Mouse (Mus musculus): ENCODE results near the gene Nr2e1. TPM values are rescaled to one million over a fixed set of nuclear protein-coding genes. Genes with fewer than 3 reads are reported as not detected.
A peak's percentile ranks its signal among the peaks of the same experiment; 100 is the strongest.

The Nr2e1 gene
- total and polyA plus RNA-seq, 2 experiments from 2014 or later: not detected

GRCm38 (mm10) chr10:42582566-42583110 lies 794 bp downstream of the Nr2e1 start:
- peak overlapping the region; percentile 8; the same call in 1 of the 2 replicates for H3K4me2 ChIP-seq (ENCODE audit: low read depth, low read length)
- peaks cover 99% of the 10 kb centered on the region for H3K27me3 ChIP-seq (ENCODE audit: control insufficient read depth, insufficient read depth, low read length)
- H3K36me3 ChIP-seq (replicated peaks; ENCODE audit: control insufficient read depth, insufficient read depth, low read length): no peaks in the 10 kb centered on the region
- WGBS: under 1% methylated on average over 44 of the region's 44 CpGs
- peak overlapping the region; percentile 29 for H3K4me3 ChIP-seq (ENCODE audit: low read depth, low read length)
- ATAC-seq (ENCODE audit: insufficient read depth, low read depth) (no peak; the same call in 1 of the 2 replicates), DNase-seq (ENCODE audit: low spot score) (no peak)
- TF ChIP-seq CTCF (IDR thresholded peaks at IDR 0.05; ENCODE audit: low read depth): no peak
- TF ChIP-seq EP300 (IDR thresholded peaks at IDR 0.05; ENCODE audit: low read depth): no peak
- H3K27ac ChIP-seq (ENCODE audit: low read depth): no peak overlapping the region
- H3K9me3 ChIP-seq (replicated peaks; ENCODE audit: control insufficient read depth, low read length): 0 out of 2 replicates have a peak, but pooled peaks cover 6% of the 10 kb centered on the region
- H3K4me1 ChIP-seq (ENCODE audit: control insufficient read depth, insufficient read depth): peaks cover 7% of the 10 kb centered on the region; the same call in 1 of the 2 replicates
- no peak overlapping the region for H3K9ac ChIP-seq (replicated peaks; ENCODE audit: low read depth, low read length)

GRCm38 (mm10) chr10:42581694-42582565 lies 1.5 kb downstream of the Nr2e1 start:
- DNase-seq (ENCODE audit: low spot score): no peak
- no peaks in the 10 kb centered on the region for H3K36me3 ChIP-seq (replicated peaks; ENCODE audit: control insufficient read depth, insufficient read depth, low read length)
- H3K9me3 ChIP-seq (replicated peaks; ENCODE audit: control insufficient read depth, low read length): 0 out of 2 replicates have a peak, but pooled peaks cover 6% of the 10 kb centered on the region
- 3% methylated on average over 45 of the region's 45 CpGs for WGBS
- peaks cover 100% of the 10 kb centered on the region for H3K27me3 ChIP-seq (ENCODE audit: control insufficient read depth, insufficient read depth, low read length)
- TF ChIP-seq EP300 (IDR thresholded peaks at IDR 0.05; ENCODE audit: low read depth) (no peak), CTCF (IDR thresholded peaks at IDR 0.05; ENCODE audit: low read depth) (no peak)
- peaks cover 7% of the 10 kb centered on the region; the same call in 1 of the 2 replicates for H3K4me1 ChIP-seq (ENCODE audit: control insufficient read depth, insufficient read depth)
- no peak overlapping the region for H3K4me2 ChIP-seq (ENCODE audit: low read depth, low read length)
- no peak overlapping the region for H3K27ac ChIP-seq (ENCODE audit: low read depth)
- no peak overlapping the region for H3K9ac ChIP-seq (replicated peaks; ENCODE audit: low read depth, low read length)
- ATAC-seq (ENCODE audit: insufficient read depth, low read depth): no peak
- H3K4me3 ChIP-seq (ENCODE audit: low read depth, low read length): peak overlapping the region; percentile 29; the same call in 1 of the 2 replicates

GRCm38 (mm10) chr10:42580951-42581277 lies 2.5 kb downstream of the Nr2e1 start:
- Histone ChIP-seq H3K27ac (ENCODE audit: low read depth) (no peak overlapping the region), H3K4me3 (ENCODE audit: low read depth, low read length) (no peak overlapping the region), H3K9ac (replicated peaks; ENCODE audit: low read depth, low read length) (no peak overlapping the region), H3K4me1 (ENCODE audit: control insufficient read depth, insufficient read depth) (peaks cover 7% of the 10 kb centered on the region; the same call in 1 of the 2 replicates), H3K9me3 (replicated peaks; ENCODE audit: control insufficient read depth, low read length) (no peaks in the 10 kb centered on the region), H3K4me2 (ENCODE audit: low read depth, low read length) (no peak overlapping the region), H3K36me3 (replicated peaks; ENCODE audit: control insufficient read depth, insufficient read depth, low read length) (no peaks in the 10 kb centered on the region), H3K27me3 (ENCODE audit: control insufficient read depth, insufficient read depth, low read length) (peaks cover 100% of the 10 kb centered on the region)
- TF ChIP-seq EP300 (IDR thresholded peaks at IDR 0.05; ENCODE audit: low read depth) (no peak), CTCF (IDR thresholded peaks at IDR 0.05; ENCODE audit: low read depth) (no peak)
- DNase-seq (ENCODE audit: low spot score): no peak
- no peak for ATAC-seq (ENCODE audit: insufficient read depth, low read depth)
- 14% methylated on average over 7 of the region's 7 CpGs for WGBS

- Histone ChIP-seq H3K4me1 (ENCODE audit: control insufficient read depth, insufficient read depth) (peaks cover 7% of the 10 kb centered on the region; the same call in 1 of the 2 replicates), H3K9me3 (replicated peaks; ENCODE audit: control insufficient read depth, low read length) (no peaks in the 10 kb centered on the region), H3K9ac (replicated peaks; ENCODE audit: low read depth, low read length) (no peak overlapping the region), H3K4me2 (ENCODE audit: low read depth, low read length) (0 out of 2 replicates have a peak overlapping the region, but pooled peaks have one; percentile 42), H3K27ac (ENCODE audit: low read depth) (no peak overlapping the region), H3K36me3 (replicated peaks; ENCODE audit: control insufficient read depth, insufficient read depth, low read length) (no peaks in the 10 kb centered on the region), H3K27me3 (ENCODE audit: control insufficient read depth, insufficient read depth, low read length) (peaks cover 100% of the 10 kb centered on the region), H3K4me3 (ENCODE audit: low read depth, low read length) (peak overlapping the region; percentile 27)
- ATAC-seq (ENCODE audit: insufficient read depth, low read depth): no peak
- WGBS: 3% methylated on average over 29 of the region's 29 CpGs
- TF ChIP-seq EP300 (IDR thresholded peaks at IDR 0.05; ENCODE audit: low read depth) (no peak), CTCF (IDR thresholded peaks at IDR 0.05; ENCODE audit: low read depth) (no peak)
- DNase-seq (ENCODE audit: low spot score): no peak
Measured at GRCm38 (mm10) chr10:42580131-42580950, 3.1 kb downstream of the Nr2e1 start.

GRCm38 (mm10) chr10:42579475-42580130 lies 3.8 kb downstream of the Nr2e1 start:
- ATAC-seq (ENCODE audit: insufficient read depth, low read depth) (no peak), DNase-seq (ENCODE audit: low spot score) (no peak)
- peaks cover 7% of the 10 kb centered on the region; the same call in 1 of the 2 replicates for H3K4me1 ChIP-seq (ENCODE audit: control insufficient read depth, insufficient read depth)
- H3K9me3 ChIP-seq (replicated peaks; ENCODE audit: control insufficient read depth, low read length): no peaks in the 10 kb centered on the region
- WGBS: 1% methylated on average over 39 of the region's 41 CpGs
- H3K4me2 ChIP-seq (ENCODE audit: low read depth, low read length): peak overlapping the region; percentile 42
- H3K27me3 ChIP-seq (ENCODE audit: control insufficient read depth, insufficient read depth, low read length): peaks cover 100% of the 10 kb centered on the region
- H3K27ac ChIP-seq (ENCODE audit: low read depth): no peak overlapping the region
- TF ChIP-seq EP300 (IDR thresholded peaks at IDR 0.05; ENCODE audit: low read depth): no peak
- no peak for TF ChIP-seq CTCF (IDR thresholded peaks at IDR 0.05; ENCODE audit: low read depth)
- H3K4me3 ChIP-seq (ENCODE audit: low read depth, low read length): peak overlapping the region; percentile 27
- H3K36me3 ChIP-seq (replicated peaks; ENCODE audit: control insufficient read depth, insufficient read depth, low read length): no peaks in the 10 kb centered on the region
- no peak overlapping the region for H3K9ac ChIP-seq (replicated peaks; ENCODE audit: low read depth, low read length)
